Mouse (Mus musculus) kidney, embryonic 15.5 days (tissue): ENCODE results near the gene Srrm3. TPM values are rescaled to one million over a fixed set of nuclear protein-coding genes. Genes with fewer than 3 reads are reported as not detected.

Source experiments
- ATAC-seq: fragments of 200-750 bp; cut with Nextera tagmentation; replicated peaks from 2 replicates; pipeline ENCODE4 v1.8.0; 2017; ENCODE audit warnings: moderate TSS enrichment; ENCODE audit not compliant: low FRiP score
- H3K27ac ChIP-seq: fragments of 300-500 bp; sonication (generic); 2 replicates; pipeline ENCODE4 v1.5.1; 2015; ENCODE audit warnings: mild to moderate bottlenecking, inconsistent platforms
- H3K27me3 ChIP-seq: fragments of 300-500 bp; sonication (generic); 2 replicates; pipeline ENCODE4 v1.6.1; 2015; ENCODE audit warnings: inconsistent platforms
- H3K36me3 ChIP-seq: fragments of 300-500 bp; sonication (generic); 2 replicates; pipeline ENCODE4 v1.6.1; 2015; ENCODE audit warnings: inconsistent platforms
- H3K4me1 ChIP-seq: fragments of 300-500 bp; sonication (generic); 2 replicates; pipeline ENCODE4 v1.6.1; 2015; ENCODE audit warnings: inconsistent platforms
- H3K4me2 ChIP-seq: fragments of 300-500 bp; sonication (generic); 2 replicates; pipeline ENCODE4 v1.6.1; 2015; ENCODE audit warnings: moderate library complexity, mild to moderate bottlenecking, inconsistent platforms
- H3K4me3 ChIP-seq: fragments of 300-500 bp; sonication (generic); replicated peaks from 2 replicates; pipeline ENCODE4 v1.5.1; 2015; ENCODE audit warnings: mild to moderate bottlenecking, inconsistent platforms
- H3K9ac ChIP-seq: fragments of 300-500 bp; sonication (generic); 2 replicates; pipeline ENCODE4 v1.6.1; 2015; ENCODE audit warnings: mild to moderate bottlenecking, inconsistent platforms
- H3K9me3 ChIP-seq: fragments of 300-500 bp; sonication (generic); replicated peaks from 2 replicates; pipeline ENCODE4 v1.6.1; 2016; ENCODE audit warnings: inconsistent platforms
- WGBS: fragments of 180-500 bp; shearing (Covaris S2); methylation state at CpG from one replicate; pipeline ENCODE4 v1.1.7; 2015; ENCODE audit warnings: mixed read lengths; 5-methylcytosine and 5-hydroxymethylcytosine counted together
- polyA plus RNA-seq: library from polyadenylated mRNA; unstranded; fragments of >200 nt; fragmentation: Nextera tagmentation; extraction: Ambion mirVana; gene quantifications from 2 replicates; pipeline ENCODE4 v1.2.1, GENCODE M21; 2015

Gene Srrm3
- polyA plus RNA-seq, 1 experiment from 2014 or later: 1.2 TPM

GRCm38 (mm10) chr5:135909646-135910045, 103.0 kb downstream of the Srrm3 start:
- H3K4me1 ChIP-seq: peaks cover 22% of the 10 kb centered on the region
- H3K27ac ChIP-seq: no peak overlapping the region
- H3K4me3 ChIP-seq: no peak overlapping the region
- no peaks in the 10 kb centered on the region for H3K27me3 ChIP-seq
- H3K36me3 ChIP-seq: peaks cover 74% of the 10 kb centered on the region
- WGBS: 85% methylated on average over 10 of the region's 10 CpGs
- H3K9ac ChIP-seq: no peak overlapping the region
- ATAC-seq: no peak
- no peaks in the 10 kb centered on the region for H3K9me3 ChIP-seq
- no peak overlapping the region for H3K4me2 ChIP-seq

GRCm38 (mm10) chr5:135910813-135911212, 104.1 kb downstream of the Srrm3 start:
- WGBS: 91% methylated on average over 25 of the region's 25 CpGs
- peaks cover 79% of the 10 kb centered on the region for H3K36me3 ChIP-seq
- no peak for ATAC-seq

GRCm38 (mm10) chr5:135911633-135912220, 105.0 kb downstream of the Srrm3 start:
- Histone ChIP-seq H3K27me3 (no peaks in the 10 kb centered on the region), H3K27ac (no peak overlapping the region), H3K4me1 (peaks cover 16% of the 10 kb centered on the region; the same call in 1 of the 2 replicates), H3K4me3 (no peak overlapping the region), H3K36me3 (peaks cover 81% of the 10 kb centered on the region), H3K9ac (no peak overlapping the region), H3K9me3 (no peaks in the 10 kb centered on the region), H3K4me2 (no peak overlapping the region)
- no peak for ATAC-seq
- 79% methylated on average over 11 of the region's 11 CpGs for WGBS

More at GRCm38 (mm10) chr5:135910813-135911212, 104.1 kb downstream of the Srrm3 start:
- H3K4me2 ChIP-seq: no peak overlapping the region
- peaks cover 20% of the 10 kb centered on the region for H3K4me1 ChIP-seq
- no peaks in the 10 kb centered on the region for H3K27me3 ChIP-seq
- H3K9me3 ChIP-seq: no peaks in the 10 kb centered on the region
- H3K9ac ChIP-seq: no peak overlapping the region
- no peak overlapping the region for H3K4me3 ChIP-seq
- no peak overlapping the region for H3K27ac ChIP-seq

GRCm38 (mm10) chr5:135913201-135913600, 106.5 kb downstream of the Srrm3 start:
- Histone ChIP-seq H3K27me3 (no peaks in the 10 kb centered on the region), H3K4me2 (no peak overlapping the region), H3K27ac (no peak overlapping the region), H3K4me1 (peaks cover 8% of the 10 kb centered on the region; the same call in 1 of the 2 replicates), H3K36me3 (peaks cover 82% of the 10 kb centered on the region), H3K4me3 (no peak overlapping the region), H3K9ac (no peak overlapping the region), H3K9me3 (no peaks in the 10 kb centered on the region)
- ATAC-seq: no peak
- 74% methylated on average over 5 of the region's 5 CpGs for WGBS

GRCm38 (mm10) chr5:135914156-135914555, 107.5 kb downstream of the Srrm3 start:
- Histone ChIP-seq H3K27ac (0 out of 2 replicates have a peak overlapping the region, but pooled peaks have one; percentile 32), H3K4me2 (no peak overlapping the region), H3K36me3 (peaks cover 83% of the 10 kb centered on the region), H3K4me1 (peaks cover 8% of the 10 kb centered on the region; the same call in 1 of the 2 replicates), H3K9ac (no peak overlapping the region), H3K9me3 (no peaks in the 10 kb centered on the region), H3K27me3 (no peaks in the 10 kb centered on the region), H3K4me3 (no peak overlapping the region)
- WGBS: 66% methylated on average over 6 of the region's 6 CpGs
- no peak for ATAC-seq

- no peak overlapping the region for H3K4me2 ChIP-seq
- ATAC-seq: no peak
- no peak overlapping the region for H3K9ac ChIP-seq
- H3K4me3 ChIP-seq: no peak overlapping the region
- no peaks in the 10 kb centered on the region for H3K9me3 ChIP-seq
- WGBS: 85% methylated on average over 6 of the region's 6 CpGs
- peaks cover 81% of the 10 kb centered on the region for H3K36me3 ChIP-seq
- H3K4me1 ChIP-seq: peaks cover 10% of the 10 kb centered on the region; the same call in 1 of the 2 replicates
- no peaks in the 10 kb centered on the region for H3K27me3 ChIP-seq
- H3K27ac ChIP-seq: no peak overlapping the region
These were observed 109.4 kb downstream of the Srrm3 start for GRCm38 (mm10) chr5:135916051-135916565.

- 96% methylated on average over 3 of the region's 3 CpGs for WGBS
- Histone ChIP-seq H3K4me2 (no peak overlapping the region), H3K9me3 (no peaks in the 10 kb centered on the region), H3K9ac (no peak overlapping the region), H3K27me3 (no peaks in the 10 kb centered on the region), H3K27ac (no peak overlapping the region), H3K4me1 (peaks cover 10% of the 10 kb centered on the region; the same call in 1 of the 2 replicates), H3K4me3 (no peak overlapping the region), H3K36me3 (peaks cover 81% of the 10 kb centered on the region)
- no peak for ATAC-seq
These were observed 109.9 kb downstream of the Srrm3 start for GRCm38 (mm10) chr5:135916601-135917000.

GRCm38 (mm10) chr5:135917327-135918058, 110.8 kb downstream of the Srrm3 start:
- H3K4me3 ChIP-seq: no peak overlapping the region
- no peak overlapping the region for H3K27ac ChIP-seq
- no peaks in the 10 kb centered on the region for H3K9me3 ChIP-seq
- WGBS: 91% methylated on average over 8 of the region's 8 CpGs
- no peak overlapping the region for H3K4me2 ChIP-seq
- H3K36me3 ChIP-seq: peaks cover 83% of the 10 kb centered on the region
- H3K4me1 ChIP-seq: peaks cover 10% of the 10 kb centered on the region; the same call in 1 of the 2 replicates
- H3K27me3 ChIP-seq: no peaks in the 10 kb centered on the region
- no peak overlapping the region for H3K9ac ChIP-seq
- ATAC-seq: no peak

GRCm38 (mm10) chr5:135918059-135918437, 111.4 kb downstream of the Srrm3 start:
- ATAC-seq: no peak
- peaks cover 86% of the 10 kb centered on the region for H3K36me3 ChIP-seq
- no peaks in the 10 kb centered on the region for H3K27me3 ChIP-seq
- peaks cover 10% of the 10 kb centered on the region; the same call in 1 of the 2 replicates for H3K4me1 ChIP-seq
- H3K27ac ChIP-seq: no peak overlapping the region
- no peaks in the 10 kb centered on the region for H3K9me3 ChIP-seq
- WGBS: 84% methylated on average over 5 of the region's 5 CpGs
- no peak overlapping the region for H3K4me2 ChIP-seq
- no peak overlapping the region for H3K9ac ChIP-seq
- H3K4me3 ChIP-seq: no peak overlapping the region

GRCm38 (mm10) chr5:135918593-135918992, 111.9 kb downstream of the Srrm3 start:
- WGBS: 94% methylated on average over 5 of the region's 5 CpGs
- no peak overlapping the region for H3K9ac ChIP-seq
- H3K4me1 ChIP-seq: peaks cover 8% of the 10 kb centered on the region; the same call in 1 of the 2 replicates
- H3K4me3 ChIP-seq: no peak overlapping the region
- no peaks in the 10 kb centered on the region for H3K27me3 ChIP-seq
- ATAC-seq: no peak
- H3K9me3 ChIP-seq: no peaks in the 10 kb centered on the region
- H3K36me3 ChIP-seq: peaks cover 90% of the 10 kb centered on the region
- no peak overlapping the region for H3K4me2 ChIP-seq
- H3K27ac ChIP-seq: no peak overlapping the region

GRCm38 (mm10) chr5:135919902-135920301, 113.2 kb downstream of the Srrm3 start:
- Histone ChIP-seq H3K4me2 (no peak overlapping the region), H3K27ac (no peak overlapping the region), H3K9ac (no peak overlapping the region), H3K4me1 (0 out of 2 replicates have a peak, but pooled peaks cover 2% of the 10 kb centered on the region), H3K4me3 (no peak overlapping the region), H3K9me3 (no peaks in the 10 kb centered on the region), H3K27me3 (no peaks in the 10 kb centered on the region), H3K36me3 (peaks cover 92% of the 10 kb centered on the region)
- no peak for ATAC-seq
- WGBS: 43% methylated on average over 3 of the region's 3 CpGs

- ATAC-seq: no peak
- H3K9ac ChIP-seq: no peak overlapping the region
- 91% methylated on average over 7 of the region's 7 CpGs for WGBS
- no peak overlapping the region for H3K27ac ChIP-seq
- H3K4me1 ChIP-seq: 0 out of 2 replicates have a peak, but pooled peaks cover 2% of the 10 kb centered on the region
- no peak overlapping the region for H3K4me2 ChIP-seq
- no peak overlapping the region for H3K4me3 ChIP-seq
- H3K27me3 ChIP-seq: no peaks in the 10 kb centered on the region
- peaks cover 96% of the 10 kb centered on the region for H3K36me3 ChIP-seq
- no peaks in the 10 kb centered on the region for H3K9me3 ChIP-seq
These were observed 117.2 kb downstream of the Srrm3 start for GRCm38 (mm10) chr5:135923901-135924300.
